Mouse (Mus musculus) frontal cortex, postnatal 10 days (tissue): ENCODE measurements around the gene Tbc1d14.

Experiments
- DNase-seq, 2 experiments: peaks; one replicate each; pipeline ENCODE4 v3.0.0; 2022; ENCODE audit warnings: low spot score in 2 of 2, mixed read lengths in 1 of 2

Tbc1d14 gene

DNA sequence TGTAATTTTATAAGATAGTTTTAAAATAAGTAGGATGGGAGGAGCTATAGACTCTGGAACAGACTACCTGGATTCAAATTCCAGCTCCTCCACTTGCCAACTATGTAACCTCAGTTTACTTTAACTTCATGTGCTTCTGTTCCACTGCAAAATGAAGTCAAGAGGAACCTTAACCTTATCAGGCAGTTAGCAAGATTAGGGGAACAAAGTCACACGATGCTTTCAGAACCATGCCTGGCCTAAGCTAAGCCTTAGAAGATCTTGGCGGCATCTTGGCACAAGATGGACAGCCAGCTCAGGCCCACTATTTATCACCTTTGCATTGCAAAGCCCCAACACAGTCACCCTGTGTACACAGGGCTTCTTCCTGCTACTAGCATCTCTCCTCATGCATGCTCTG is 14.1 kb downstream of the Tbc1d14 start:
- no peak for DNase-seq

DNA sequence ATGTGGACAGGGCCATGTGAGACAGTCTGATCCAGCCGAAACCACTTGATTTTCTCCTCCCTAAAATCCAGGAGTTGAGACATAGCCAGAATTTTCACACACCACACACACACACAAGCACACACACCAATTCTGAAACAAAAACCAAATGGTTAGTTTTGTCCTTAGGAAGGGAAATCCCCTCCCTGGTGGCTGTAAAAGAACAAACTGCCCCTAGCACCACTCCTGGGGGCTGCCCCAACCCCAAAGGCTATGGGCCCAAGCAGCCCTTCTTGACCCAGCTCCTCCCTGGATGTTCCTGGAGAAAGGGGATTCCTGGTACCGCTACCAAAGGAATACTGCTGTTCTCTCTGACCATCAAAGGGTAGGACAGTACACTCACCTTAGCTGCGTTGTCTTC is 16.6 kb downstream of the Tbc1d14 start:
- no peak for DNase-seq

DNA sequence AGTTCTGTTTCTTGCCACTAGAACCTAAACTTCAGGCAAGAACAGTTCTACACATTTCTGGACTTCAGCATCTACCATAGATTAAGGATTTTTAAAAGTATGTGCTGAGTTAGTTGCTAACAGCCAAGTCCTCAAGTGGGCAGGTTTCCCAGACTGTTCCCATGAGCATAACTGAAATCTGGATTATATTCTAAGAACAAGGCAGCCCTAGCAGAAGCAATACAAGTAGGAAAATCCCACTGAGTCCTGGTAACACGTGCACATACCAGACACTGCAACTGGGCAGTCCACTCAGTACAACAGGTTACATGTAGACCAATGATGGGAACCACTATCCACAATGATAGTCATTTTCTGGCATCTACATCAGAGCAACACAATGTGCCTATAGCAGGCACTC is 17.3 kb downstream of the Tbc1d14 start:
- DNase-seq, result no peak

DNA sequence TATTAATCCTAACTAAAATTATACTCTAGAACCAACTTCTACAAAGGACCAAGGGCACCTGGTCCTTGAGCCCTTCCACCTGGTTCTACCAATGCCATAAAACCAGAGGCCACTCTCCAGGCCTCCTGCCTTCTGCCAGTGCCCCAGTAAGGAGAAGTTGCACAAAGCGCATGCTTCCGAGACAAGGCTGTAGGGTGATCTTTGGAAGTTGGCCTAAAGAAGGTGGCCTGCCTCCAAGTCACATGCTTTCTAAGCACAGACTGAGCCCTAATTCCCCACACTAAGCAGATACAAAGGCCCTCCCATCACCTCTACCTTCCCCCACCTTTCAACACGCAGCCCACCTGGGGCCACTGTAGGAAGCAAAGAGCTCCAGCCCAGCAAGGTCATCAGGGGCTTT is 17.8 kb downstream of the Tbc1d14 start:
- DNase-seq, result no peak

DNA sequence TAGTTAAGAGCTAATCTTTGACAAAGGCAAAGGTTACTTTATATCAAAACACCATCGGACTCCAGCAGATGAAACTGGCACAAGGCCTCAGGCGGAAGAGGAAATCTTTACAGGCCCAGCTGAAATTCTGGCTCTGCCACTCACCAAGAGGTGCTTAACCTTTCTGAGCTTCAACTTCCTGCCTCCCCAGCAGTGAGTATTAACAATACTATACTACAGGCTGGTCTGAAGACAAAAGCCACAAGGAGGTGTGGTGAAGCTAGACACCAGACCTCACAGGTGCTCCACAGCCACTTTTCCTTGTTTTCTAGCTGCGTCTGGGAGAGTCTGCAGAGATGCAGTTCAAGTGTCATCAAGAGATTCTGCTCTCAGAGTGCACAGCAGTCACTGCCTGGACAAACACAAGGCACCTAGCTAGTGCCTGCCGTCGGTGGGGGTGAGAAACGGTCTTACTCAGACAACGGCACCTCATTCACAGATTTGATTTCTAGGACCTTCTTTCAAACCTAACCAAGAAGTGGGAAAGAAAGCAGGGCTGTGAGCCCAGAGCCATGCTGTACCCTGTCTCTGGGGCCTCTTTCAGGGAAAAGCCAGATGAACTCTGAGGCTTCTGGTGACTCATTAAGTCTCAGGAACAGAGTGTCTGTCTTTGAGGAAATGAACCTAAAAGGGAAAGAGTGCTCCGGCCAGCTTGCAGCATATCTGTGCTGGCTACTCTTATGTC is 18.8 kb downstream of the Tbc1d14 start:
- DNase-seq, result no peak

DNA sequence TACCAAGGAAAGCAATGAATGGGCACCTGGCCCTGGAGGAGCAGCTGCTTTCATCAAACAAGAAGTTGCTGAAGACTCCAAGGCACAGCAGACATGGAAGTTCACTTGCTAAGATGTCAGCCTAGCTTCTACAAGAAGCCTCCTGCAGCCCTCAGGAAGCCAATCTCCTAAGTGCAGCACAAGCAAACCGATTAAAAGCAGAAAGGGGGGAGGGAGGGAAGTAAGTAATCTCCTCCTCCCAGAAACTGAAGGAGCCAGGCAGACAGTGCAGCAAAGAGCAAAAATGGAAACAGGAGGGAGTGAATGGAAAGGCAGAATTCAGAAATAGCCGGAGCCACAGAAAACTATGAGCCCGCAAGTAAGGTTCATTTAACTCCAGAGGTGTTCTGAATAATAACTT is 19.7 kb downstream of the Tbc1d14 start:
- DNase-seq, result no peak

DNA sequence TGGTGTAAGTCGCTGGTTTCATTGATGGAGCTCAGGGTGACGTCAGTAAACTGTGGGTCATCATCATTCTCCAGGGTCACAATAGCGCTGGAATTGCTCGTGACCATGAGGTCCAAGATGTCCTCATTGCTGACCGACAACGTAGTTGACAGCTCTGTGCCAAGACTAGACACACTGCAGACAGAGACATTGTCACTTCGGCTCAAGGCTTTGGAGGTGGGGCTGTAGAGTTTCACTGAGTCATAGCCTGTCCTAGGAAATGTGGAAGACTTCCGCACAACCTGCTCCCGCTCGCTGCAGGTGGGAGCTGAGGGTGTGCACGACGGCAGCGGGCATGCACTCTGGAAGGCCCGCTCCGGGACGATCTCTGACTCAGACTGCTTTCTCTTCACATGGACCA is 21.7 kb downstream of the Tbc1d14 start:
- DNase-seq, result no peak

DNA sequence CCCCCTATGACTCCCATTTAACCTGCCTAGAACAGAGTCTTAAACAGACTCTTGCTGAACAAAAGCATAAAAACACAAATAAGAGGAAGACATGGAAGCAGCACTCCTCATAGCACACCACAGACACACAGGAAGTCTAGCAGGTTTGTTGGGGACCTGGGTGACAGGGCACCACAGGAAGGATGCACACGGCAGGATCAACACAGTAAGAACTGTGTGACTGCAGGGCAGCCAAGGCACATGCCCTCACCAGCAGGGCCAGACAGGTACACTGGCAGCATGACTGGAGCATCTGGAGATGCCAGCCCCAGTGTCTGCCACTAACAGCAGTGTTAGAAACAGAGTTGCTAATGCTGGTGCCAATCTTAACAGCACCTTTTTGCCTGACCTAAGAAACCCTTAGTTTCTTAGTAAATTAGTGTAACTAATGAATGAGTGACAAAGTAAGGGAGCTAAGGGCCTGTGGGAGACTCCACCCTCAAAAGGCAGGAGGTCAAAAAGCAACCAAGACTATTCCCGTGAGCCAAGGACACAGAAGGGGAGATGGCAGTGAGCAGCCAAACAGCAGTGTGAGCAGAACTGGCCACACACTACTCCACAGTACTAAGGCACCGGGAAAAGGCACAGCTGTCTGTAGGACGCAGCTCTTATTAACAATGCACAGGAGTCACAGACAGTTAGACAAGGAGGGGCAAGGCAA is 22.4 kb downstream of the Tbc1d14 start:
- DNase-seq, result no peak

DNA sequence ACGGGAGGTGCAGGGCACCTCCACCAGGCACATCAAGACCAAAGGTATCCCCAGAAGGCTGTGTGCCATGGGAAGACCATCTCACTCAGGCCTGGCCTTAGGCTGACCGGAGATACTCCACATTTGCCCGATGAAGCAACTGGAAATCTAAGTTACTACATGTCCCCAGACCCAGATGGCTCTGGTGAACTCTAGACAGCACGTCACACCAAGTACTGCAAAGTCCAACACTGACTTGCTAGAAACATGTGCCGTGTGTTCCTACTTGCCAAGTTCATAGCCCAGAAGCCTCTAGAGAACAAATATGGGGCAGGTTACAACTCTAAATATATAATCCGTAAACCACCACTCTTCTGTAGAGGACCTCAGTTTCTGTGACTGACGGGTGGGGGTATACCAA is 23.0 kb downstream of the Tbc1d14 start:
- no peak for DNase-seq

DNA sequence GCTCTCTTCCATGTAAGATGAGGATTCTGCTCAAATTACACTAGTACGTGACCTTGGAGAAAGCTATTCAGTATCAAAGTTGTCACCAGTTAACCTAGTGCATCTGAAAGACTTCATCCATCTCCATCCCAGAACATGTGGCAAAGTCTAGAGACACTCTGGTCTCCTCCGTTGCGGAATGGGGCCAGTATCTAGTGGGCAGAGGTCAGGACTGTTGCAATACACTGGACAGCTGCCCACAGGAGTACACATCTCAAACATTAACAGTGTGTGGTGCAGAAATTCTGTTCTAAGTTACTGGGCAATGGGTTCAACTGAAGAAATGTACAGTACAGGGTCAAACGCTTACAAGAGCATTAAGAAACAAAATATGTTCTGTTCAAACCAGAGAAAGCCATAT is 25.0 kb downstream of the Tbc1d14 start:
- DNase-seq, result no peak

DNA sequence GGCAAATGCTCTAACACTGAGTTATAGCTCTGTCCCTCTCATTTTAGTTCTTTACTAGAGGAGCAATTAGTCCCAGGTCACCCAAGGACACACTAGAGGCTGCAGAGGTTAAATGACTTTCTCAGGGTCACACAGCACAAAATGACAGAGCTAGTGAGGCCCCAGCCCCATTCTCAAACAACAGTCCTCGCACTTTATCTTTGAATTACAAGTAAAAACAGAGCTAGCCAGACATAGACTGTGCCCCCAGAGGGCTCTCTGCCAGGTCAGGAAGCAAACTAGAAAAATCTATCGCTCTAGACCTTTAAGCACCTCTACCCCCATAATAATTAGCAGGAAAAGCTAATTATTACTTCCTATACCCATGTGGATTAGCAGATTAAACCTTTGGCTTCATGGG is 25.4 kb downstream of the Tbc1d14 start:
- no peak for DNase-seq

DNA sequence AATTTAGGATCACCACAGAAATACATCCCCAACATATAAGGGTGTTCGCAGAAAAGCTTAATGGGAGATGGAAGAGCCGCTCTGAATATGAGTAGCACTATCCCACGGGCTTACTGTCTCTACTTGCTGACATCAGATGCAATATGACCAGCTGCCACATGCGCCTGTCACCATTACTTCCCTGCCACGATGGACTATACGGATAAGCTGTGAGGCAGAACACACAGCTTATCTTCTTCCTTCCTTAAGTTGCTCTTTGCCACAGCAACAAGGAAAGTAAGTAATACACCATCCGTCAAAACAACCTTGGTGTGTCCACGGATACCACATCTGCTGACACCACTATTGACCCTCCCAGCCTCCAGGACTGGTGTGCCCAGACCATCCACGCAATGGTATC is 28.5 kb downstream of the Tbc1d14 start:
- no peak for DNase-seq

DNA sequence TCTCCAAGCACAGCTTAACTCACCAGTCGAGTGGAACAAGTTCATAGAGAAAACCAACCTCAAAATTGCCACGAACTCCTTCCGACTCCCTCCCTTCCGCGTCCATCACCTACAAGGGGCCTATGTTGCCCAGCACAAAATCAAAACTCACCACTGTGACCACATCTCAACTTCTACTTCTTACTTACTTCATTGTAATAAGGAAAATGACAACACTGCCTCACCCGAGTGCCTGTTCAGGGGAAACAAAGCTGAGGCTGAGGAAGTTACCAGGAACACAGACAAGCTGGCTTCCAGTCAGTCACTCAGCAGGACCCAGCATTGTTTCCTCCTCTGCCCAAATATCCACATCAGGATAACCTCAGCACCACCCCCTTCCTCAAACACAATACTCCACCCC is 29.3 kb downstream of the Tbc1d14 start:
- no peak for DNase-seq

DNA sequence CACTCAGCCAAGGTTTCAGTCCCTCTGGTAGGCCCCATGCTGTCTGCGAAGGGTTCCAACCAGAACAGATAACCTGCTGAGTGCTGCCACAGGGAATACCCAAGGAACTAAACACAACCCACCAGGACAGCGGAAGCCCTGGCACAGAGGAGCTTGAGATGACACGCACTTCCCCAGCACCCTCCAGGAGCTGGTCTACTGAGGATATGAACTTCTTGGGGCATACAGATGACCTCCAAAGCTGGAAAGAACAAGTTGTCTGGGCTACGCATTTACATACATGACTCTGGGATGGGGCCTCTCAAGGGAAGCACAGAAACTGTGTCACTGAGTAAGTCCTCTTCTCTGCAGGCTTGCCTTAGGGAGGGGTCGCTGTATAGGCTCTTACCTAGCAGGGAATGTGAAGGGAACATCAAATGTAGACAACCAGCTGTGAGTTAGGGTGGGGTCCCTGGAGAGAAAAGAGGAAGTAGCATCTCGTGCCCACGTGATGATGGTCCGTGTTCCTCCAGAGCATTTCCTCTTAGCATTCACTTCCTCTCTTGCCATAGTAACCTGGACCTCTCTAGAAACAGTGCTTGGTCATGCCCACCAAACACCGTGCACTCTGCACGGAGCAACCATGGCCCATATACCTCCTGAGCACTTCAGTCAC is 30.2 kb downstream of the Tbc1d14 start:
- DNase-seq, result no peak

DNA sequence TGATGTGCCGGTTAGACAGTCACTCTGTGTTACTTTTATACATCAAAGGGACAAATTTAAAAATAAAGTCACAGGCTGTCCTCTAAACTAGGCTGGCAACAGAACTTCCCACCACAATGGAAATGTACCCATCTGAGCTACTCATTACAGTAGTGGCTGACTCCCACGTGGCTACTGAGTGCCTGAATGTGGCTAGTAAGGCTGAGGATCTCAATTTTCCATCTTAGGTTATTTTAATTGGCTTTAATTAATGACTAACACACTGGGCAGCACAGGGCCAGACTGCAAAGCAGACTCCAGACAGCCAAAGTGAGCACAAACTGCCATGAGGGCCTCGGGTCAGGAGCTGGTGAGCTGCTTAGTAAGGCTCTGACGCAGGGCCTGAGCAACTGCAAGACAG is 31.6 kb downstream of the Tbc1d14 start:
- DNase-seq, result no peak

DNA sequence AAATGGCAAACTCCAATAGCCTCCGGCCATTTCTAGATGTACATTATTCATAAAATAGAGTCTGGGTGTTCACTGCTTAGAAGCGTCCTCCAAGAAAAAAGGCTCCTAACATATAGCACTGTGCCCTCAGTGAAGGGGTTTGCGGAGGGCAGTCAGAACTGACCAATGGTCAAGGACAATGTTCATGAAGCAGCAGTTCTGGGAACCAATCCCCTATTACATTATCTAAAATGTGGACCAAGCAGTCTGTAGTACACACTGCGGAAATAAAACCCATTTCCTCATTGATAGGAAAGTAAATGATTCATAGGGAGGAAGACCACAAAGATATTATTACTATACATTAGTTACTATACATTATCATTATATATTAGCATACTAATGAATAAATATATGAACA is 32.6 kb downstream of the Tbc1d14 start:
- no peak for DNase-seq

DNA sequence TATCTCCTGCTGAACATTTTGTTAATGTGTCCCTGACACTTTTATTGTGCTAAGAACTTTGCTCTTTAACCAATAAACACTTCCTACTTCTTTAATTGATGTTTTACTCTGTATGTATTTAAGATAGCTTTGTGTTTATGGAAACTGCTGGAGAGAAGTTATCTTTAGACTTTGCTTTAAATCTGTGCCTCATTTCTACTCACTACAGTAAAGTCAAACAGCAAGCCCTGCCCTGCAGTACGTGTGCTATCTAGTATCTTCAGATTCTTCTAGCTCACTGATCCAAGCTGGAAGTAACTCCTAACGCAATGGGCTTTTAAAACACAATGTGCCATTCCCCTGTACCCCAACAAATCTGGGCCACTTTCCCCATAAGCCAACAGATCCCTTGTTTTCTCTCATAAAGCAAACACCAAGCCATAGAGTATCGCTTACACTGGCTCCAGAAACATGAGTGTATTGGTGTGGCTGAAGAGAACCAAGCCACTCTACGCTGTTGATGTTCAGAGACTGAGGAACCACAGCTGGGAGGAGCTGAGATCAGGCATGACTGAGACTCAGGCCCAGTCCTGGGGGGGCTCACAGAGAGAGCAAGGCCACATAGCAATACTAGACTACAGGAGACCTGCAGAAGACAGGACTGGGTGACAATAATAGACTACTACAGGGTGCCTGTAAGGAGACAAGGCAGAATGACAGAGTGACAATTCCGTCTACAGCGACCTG is 33.4 kb downstream of the Tbc1d14 start:
- DNase-seq, result no peak

DNA sequence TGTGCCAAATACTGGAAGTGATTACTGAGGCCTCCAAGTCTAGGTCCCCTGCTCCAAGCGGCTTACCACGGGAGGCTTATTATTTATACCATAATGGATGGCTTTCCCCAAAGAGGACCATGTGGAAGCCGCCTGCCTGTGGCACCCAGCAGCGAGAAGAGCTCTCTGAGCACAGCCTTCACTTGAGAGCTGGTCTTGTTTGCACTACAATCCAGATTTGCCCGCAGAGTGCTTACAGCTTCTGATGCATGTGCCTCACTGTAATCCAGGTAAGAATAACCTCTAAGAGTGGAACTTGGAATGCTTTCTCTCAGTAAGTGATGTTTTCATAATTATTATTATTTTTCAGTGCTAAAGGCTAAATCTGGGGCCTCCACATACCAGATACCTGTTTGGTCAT is 34.0 kb downstream of the Tbc1d14 start:
- no peak for DNase-seq

DNA sequence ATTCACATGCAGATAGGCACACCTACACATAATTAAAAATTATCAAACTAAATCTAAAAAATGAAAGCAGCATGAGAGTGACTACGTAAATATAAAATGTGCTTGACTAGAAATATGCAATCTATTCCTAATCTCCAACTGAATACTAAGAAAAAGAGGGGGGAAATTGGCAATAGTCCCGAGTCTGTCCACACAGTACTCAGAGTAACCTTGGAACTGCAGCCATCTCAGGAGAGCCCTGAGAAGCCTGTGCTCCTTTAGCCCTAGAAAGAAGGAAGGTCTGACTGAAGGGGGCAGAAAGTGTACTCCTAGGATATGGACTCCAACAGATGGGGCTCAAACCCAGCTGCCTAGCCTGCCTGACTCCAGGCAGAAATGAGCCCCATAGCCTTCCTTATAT is 34.5 kb downstream of the Tbc1d14 start:
- DNase-seq, result no peak

DNA sequence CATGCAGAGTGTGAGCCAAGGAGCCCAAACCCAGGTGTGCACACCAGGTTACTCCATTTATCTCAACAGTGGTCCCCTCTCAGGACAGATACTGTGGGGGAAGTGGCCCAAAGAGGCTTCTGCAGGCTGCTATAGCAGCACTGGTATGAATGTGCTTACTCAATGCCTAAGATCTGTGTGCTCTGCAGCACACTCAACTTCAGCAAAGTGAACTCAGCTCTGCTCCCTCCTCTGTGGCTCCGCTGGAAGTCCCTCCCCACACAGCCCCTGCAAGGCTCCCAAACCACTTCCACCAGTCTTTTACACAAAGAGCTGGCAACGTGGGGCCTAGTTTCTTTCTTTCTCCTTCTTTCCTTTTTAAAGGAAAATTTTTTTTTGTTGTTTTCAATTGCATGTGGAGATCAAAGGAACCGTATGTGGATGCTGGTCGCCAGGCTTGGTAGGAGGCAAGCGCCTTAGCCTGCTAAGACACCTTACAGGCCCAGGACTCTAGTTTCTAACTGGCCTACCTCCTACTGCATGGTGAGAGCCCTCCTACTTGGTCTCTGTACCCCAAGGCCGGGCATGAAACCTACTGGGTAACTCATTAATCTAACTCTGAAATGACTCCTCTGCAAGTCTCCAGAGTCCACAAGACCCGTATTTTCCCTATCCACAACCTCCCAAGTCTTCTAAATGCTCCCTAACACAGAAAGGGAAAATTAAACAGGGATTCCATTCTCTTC is 35.3 kb downstream of the Tbc1d14 start:
- no peak for DNase-seq

DNA sequence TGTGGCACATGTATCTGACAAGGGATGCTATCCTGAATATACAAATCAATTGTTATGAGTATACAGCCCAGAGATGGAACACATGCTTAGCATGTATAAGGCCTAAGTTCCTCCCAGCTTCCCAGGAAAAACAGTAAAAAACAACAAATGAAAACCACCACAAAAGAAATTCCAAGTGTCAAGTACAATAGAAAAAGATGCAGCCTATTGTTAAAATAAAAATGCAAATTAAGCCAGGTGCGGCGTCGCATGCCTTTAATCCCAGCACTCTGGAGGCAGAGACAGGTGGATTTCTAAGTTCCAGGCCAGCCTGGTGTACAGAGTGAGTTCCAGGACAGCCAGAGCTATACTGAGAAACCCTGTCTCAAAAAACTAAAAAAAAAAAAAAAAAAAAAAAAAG is 36.2 kb downstream of the Tbc1d14 start:
- no peak for DNase-seq

DNA sequence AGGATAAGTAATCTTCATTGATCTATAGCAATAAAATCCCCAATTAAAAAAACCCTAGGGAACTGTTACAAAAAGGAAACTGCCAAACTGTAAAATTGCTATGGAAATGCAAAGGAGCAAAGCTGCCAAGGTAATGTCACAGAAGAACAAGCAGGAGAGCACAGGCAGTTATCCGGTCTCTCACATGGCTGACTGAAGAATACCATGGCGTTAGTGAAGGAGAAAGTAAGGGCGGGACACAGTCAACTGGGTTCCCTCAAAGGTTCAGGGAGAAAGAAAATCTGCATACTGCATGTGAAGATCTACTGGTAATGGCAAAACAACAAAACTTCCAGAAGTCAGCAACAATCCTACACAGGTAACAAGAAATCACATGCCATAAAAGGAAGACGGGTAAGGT is 36.8 kb downstream of the Tbc1d14 start:
- DNase-seq, result no peak
